Mouse (Mus musculus) splenic B cell, adult 2 months (primary cell): ENCODE results near the gene Npl.
A peak's percentile ranks its signal among the peaks of the same experiment; 100 is the strongest.
"Not testable (repeated sequence)": the region's sequence is repeated elsewhere in the genome, so short reads cannot be mapped to it uniquely, and the experiment has no call there.

Source experiments
- DNase-seq: peaks from one replicate; pipeline ENCODE4 v3.0.0-alpha.2; 2011; ENCODE audit warnings: low read depth, low spot score
- H3K27me3 ChIP-seq: 2 replicates; pipeline ENCODE4 v1.6.1; 2012; ENCODE audit warnings: mild to moderate bottlenecking, low read length, moderate library complexity, mixed read lengths; ENCODE audit not compliant: control insufficient read depth, poor library complexity, insufficient read depth, severe bottlenecking
- H3K36me3 ChIP-seq: 2 replicates; pipeline ENCODE4 v1.6.1; 2012; ENCODE audit warnings: mild to moderate bottlenecking, low read length, moderate library complexity, mixed read lengths; ENCODE audit not compliant: control insufficient read depth, poor library complexity, insufficient read depth, severe bottlenecking

Gene Npl

DNA sequence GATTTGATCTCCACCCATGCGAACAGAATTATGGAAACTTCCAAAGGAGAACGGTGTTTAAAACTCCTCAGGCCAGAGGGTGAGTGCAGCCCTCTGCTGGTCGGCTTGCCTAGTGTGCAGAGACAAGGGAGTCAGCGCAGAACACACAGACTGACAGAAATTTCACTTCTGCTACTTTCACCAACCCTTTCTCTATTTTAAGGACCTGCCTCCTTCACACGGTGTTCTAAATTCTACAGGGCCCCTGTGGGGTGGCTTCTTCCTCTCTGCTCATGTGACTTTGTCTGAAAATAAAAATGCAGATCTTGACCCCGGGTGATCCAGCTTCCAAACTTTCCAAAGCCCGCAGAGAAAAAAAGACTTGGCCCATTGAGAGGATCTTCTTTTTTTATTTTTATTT, 60.7 kb downstream of the Npl start:
- H3K36me3 ChIP-seq, result no peaks in the 10 kb centered on the region
- peak; percentile 89 for DNase-seq

DNA sequence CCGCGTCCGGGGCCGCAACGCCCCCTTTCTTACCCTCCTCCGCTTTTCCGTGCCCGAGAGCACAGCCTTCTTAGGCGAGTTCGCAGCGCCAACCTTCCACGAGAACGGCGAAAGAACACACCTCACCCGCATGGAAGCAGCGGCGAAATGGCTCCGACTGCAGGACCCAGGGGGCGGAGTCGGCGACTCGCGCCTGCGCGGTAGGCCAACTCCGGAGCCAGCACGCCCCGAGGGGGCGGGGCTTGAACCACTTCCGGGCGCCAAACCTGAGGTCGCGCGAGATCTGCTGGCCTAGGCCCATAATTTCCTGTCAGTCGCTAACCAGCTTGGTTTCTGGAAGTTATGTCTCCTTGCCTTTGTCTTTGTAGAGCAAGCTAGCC, 62.4 kb downstream of the Npl start, which contains the start of gene Dhx9:
Gene Dhx9 (minus strand): TSS at position 161 of the 380 bp plus-strand sequence.
- no peaks in the 10 kb centered on the region for H3K27me3 ChIP-seq
- peak; percentile 98 for DNase-seq
- peaks cover 2% of the 10 kb centered on the region; the same call in 1 of the 2 replicates for H3K36me3 ChIP-seq

More for the DNA sequence above, 60.7 kb downstream of the Npl start:
- H3K27me3 ChIP-seq, result no peaks in the 10 kb centered on the region

DNA sequence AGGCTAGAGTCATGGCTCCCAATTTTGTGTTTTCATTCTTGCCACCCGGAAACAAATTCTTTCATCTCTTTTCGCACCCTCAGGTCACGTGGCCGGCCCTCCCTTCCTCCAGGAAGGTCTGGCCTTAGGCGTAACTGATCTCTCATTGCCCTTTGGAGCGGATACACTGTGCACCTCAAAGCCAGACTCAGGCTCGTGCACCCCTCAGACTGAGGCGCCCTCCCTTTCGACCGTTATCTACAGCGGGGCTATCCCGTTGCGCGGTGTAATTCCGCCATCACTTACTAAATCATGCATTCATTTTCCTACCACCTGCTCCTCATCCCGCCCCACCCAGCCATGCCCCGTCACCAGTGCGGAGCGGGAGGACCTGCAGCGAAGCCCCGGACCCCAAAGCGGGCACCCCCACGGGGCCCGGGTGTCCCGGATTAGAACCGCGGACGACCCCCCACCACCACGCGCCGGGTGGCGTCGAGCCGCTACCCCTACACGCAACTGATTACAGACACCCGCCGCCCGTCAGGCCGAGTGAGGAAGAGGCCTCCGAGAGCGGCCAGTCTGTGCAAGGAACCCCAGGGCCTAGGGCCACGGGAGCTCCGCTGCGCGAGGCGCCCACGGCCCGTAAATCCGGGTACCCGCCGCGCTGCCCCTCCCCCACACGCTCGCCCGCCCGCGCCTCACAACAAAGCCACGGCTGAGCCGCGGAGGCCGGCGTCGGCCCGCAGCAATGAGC, 62.9 kb downstream of the Npl start:
- H3K27me3 ChIP-seq, result no peaks in the 10 kb centered on the region
- H3K36me3 ChIP-seq, result peaks cover 3% of the 10 kb centered on the region; the same call in 1 of the 2 replicates
- peak; percentile 64 for DNase-seq

DNA sequence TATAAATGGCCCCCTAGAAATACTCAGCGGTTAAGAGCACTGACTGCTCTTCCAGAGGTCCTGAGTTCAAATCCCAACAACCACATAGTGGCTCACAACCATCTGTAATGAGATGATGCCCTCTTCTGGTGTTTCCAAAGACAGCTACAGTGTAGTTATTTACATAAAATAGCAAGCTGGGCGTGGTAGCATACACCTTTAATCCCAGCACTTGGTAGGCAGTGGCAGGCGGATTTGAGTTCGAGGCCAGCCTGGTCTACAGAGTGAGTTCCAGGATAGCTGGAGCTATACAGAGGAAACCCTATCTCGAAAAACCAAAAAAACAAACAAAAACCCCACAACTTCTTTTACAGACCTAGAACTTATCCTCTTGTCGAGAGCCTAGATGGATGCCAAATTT, 63.7 kb downstream of the Npl start:
- H3K27me3 ChIP-seq, DNase-seq, H3K36me3 ChIP-seq: not testable (repeated sequence)

DNA sequence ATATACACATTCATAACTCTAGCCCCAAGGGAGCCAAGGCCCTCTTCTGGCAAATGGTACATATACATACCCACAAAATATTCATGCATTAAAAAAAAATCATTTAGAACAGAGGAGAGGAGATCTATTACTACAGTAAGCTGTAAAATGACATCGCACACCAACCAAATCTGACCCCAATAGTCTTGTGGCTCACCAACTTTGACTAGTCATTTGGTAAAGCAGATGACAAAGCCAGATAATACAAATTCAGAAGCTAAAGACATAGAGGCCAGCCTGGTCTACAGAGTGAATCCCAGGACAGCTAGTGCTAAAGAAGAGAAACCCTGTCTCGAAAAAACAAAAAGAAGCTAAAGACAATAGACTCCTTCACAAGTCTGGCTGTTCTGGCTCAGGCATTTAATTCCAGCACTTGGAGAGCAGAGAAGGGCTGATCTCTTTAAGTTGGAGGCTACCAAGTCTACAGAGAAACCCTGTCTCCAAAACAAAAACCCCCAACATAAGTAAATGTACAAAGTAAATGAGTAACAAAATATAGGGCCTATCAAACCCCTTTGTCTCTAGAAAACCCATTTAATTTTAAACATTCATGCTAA, 64.5 kb downstream of the Npl start:
- H3K27me3 ChIP-seq, result no peaks in the 10 kb centered on the region
- peaks cover 12% of the 10 kb centered on the region; the same call in 1 of the 2 replicates for H3K36me3 ChIP-seq
- DNase-seq, result no peak

DNA sequence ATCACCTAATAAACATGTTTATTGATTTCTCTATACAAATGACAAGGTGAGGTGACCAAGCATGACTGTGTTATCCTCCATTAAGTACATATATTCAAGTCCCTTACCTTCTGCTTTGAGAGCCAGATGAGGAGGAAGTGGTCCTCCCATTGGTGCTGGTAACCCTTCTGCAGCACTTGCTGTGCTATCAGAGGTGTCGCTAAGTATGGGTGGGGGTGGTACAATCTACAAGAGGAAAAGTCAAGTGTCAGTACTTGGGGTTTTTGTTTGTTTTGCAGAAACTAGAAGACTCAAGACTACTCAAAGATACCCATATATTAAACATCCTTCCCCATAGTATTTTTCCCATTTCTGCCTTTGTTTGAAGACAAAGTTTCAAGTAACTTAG, 68.8 kb downstream of the Npl start:
- H3K27me3 ChIP-seq, result no peaks in the 10 kb centered on the region
- H3K36me3 ChIP-seq, result peaks cover 28% of the 10 kb centered on the region
- DNase-seq, result peak; percentile 31

DNA sequence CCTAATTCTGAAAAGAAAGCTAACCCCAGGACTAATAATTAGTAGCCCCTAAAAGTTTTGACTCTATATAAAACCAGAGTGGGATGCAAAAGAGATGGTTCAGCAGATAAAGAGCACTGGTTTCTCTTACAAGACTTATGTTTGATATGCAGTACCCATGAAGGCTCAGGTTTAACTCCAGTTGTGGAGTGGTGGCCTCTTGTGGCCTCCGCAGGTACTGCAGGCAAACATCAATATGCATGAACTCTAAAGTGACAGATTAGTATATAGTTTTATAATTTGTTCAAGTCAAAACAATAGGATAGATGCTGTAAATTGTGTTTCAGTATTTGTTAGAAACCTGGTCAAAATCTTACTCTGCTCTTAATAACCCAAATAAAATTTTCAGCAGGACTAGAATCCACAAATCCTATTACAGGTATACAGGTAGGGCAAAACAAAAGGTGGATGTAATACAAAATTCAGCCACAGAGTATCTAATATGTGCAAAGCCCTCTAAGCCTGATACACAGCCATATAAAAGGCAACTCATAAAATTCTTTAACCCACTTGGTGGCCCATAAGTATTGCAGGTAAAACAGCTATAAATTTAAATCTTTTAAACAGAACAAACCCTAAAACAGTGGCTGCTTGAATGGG, 69.3 kb downstream of the Npl start:
- Histone ChIP-seq H3K27me3 (no peaks in the 10 kb centered on the region), H3K36me3 (peaks cover 28% of the 10 kb centered on the region)
- peak; percentile 86 for DNase-seq

DNA sequence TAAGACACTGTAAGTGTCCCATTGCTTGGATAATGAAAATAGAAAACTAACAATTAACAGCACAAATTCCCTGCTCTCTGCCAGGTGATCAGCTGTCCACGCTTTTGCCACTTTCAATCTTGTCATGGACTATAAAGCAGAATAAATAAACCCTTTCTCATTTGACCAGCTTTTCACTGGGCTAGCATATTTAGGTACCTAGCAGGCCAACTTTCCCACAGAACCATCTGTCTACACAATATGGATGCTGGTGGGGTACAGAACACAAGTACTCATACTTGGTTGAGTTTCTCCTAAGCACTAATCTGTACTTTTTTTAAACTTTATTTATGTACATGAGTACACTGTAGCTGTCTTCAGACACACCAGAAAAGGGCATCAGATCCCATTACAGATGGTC, 70.5 kb downstream of the Npl start:
- Histone ChIP-seq H3K27me3 (no peaks in the 10 kb centered on the region), H3K36me3 (peaks cover 30% of the 10 kb centered on the region)
- DNase-seq, result no peak

DNA sequence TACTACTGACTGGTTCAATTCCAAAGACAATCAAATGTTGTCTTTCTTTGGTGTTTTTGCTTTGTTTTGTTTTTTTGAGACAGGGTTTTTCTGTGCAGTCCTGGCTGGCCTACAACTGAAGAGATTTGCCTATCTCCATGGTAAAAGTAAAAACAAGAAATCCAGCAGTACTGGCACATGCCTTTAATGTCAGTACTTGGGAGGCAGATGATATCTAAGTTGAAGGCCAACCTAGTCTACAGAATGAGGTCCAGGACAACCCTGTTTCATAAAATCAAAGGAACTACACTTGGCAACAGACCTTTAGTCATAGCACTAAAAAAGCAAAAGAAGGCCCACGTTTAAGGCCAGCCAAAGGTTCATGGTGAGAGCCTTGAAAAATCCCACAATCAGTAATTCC, 88.0 kb downstream of the Npl start:
- Histone ChIP-seq H3K36me3 (peaks cover 29% of the 10 kb centered on the region), H3K27me3 (no peaks in the 10 kb centered on the region)
- no peak for DNase-seq

DNA sequence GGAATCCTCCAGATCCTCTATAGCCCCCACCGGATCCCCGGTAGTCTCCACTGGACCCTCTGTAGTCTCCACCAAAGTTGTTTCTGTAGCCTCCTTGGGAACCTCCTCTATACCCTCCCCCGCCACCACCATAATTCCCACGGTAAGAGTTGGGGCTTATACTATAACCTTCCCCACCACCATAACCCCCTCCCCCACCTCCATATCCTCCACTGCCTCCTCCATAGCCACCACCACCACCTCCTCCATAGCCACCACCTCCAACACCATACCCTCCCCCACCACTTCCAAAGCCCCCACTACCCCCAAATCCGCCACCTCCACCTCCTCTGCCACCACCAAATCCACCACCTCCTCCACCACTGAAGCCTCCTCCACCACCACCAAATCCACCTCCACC, 93.7 kb downstream of the Npl start:
- DNase-seq, result no peak
- peaks cover 21% of the 10 kb centered on the region for H3K36me3 ChIP-seq
- no peaks in the 10 kb centered on the region for H3K27me3 ChIP-seq

DNA sequence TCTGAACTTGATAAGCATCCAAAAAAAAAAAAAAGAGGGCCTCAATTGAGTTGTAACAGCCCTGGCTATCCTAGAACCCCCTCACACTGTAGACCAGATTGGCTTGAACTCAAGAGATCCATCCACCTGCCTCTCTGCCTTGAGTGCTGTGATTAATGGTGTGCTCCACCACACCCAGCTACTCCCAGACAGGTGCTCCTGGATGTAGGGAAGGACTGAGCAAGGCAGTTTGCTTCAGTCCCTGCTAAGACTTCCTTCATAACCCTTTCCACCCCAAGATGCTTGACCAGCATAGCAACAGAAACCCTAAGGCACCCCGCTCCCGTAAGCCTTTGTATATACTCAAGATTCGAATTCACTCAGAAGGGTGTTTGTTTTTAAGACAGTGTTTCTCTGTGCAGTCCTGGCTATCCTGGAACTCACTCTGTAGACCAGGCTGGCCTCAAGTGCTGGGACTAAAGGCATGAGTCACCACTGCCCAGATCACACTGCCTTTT, 96.7 kb downstream of the Npl start:
- peaks cover 10% of the 10 kb centered on the region for H3K36me3 ChIP-seq
- DNase-seq, result no peak
- no peaks in the 10 kb centered on the region for H3K27me3 ChIP-seq
